Mouse (Mus musculus) myocyte (in vitro differentiated cells): ENCODE measurements around the gene Lbhd2. TPM values are rescaled to one million over a fixed set of nuclear protein-coding genes. Genes with fewer than 3 reads are reported as not detected.

Experiments
- H3K27me3 ChIP-seq: one replicate; pipeline ENCODE4 v1.6.1; 2011; ENCODE audit not compliant: control insufficient read depth, insufficient read depth, insufficient read length
- H3K36me3 ChIP-seq: one replicate; pipeline ENCODE4 v1.6.1; 2011; ENCODE audit not compliant: control insufficient read depth, insufficient read depth
- H3K4me2 ChIP-seq: one replicate; pipeline ENCODE4 v1.6.1; 2011; ENCODE audit warnings: low read depth, control low read depth
- H3K4me3 ChIP-seq: one replicate; pipeline ENCODE4 v1.5.1; 2011; ENCODE audit warnings: mild to moderate bottlenecking, control low read depth, moderate library complexity
- H3K79me2 ChIP-seq: one replicate; pipeline ENCODE4 v1.6.1; 2011; ENCODE audit not compliant: control insufficient read depth, insufficient read depth
- H3ac ChIP-seq: one replicate; pipeline ENCODE4 v1.6.1; 2011; ENCODE audit not compliant: control insufficient read depth, insufficient read length
- CEBPB ChIP-seq: IDR thresholded peaks from 2 replicates; pipeline ENCODE4 v1.6.1; 2011; ENCODE audit warnings: mild to moderate bottlenecking, moderate library complexity; ENCODE audit not compliant: poor library complexity, insufficient read depth, severe bottlenecking
- E2F4 ChIP-seq: IDR thresholded peaks from one replicate; pipeline ENCODE4 v1.6.1; 2011; ENCODE audit warnings: mild to moderate bottlenecking, control low read depth, moderate library complexity; ENCODE audit not compliant: insufficient read depth
- MAX ChIP-seq: IDR thresholded peaks from one replicate; pipeline ENCODE4 v1.6.1; 2011; ENCODE audit warnings: low read depth, mild to moderate bottlenecking, control low read depth
- MYOD1 ChIP-seq, 3 experiments: IDR thresholded peaks; one replicate each; pipeline ENCODE4 v1.6.1; 2011; ENCODE audit warnings: control low read depth in 2 of 3, low read depth in 2 of 3, mild to moderate bottlenecking in 2 of 3, moderate library complexity in 1 of 3; ENCODE audit not compliant: insufficient read length in 2 of 3, control insufficient read depth in 1 of 3
- MYOG ChIP-seq, 3 experiments: IDR thresholded peaks; one replicate each; pipeline ENCODE4 v1.6.1; 2011; ENCODE audit warnings: control low read depth in 2 of 3, low read depth in 2 of 3, mild to moderate bottlenecking in 2 of 3; ENCODE audit not compliant: insufficient read length in 2 of 3, control insufficient read depth in 1 of 3, insufficient read depth in 1 of 3
- POLR2A ChIP-seq: IDR thresholded peaks from one replicate; pipeline ENCODE4 v1.6.1; 2011; ENCODE audit warnings: low read depth, mild to moderate bottlenecking, control low read depth, moderate library complexity; ENCODE audit not compliant: insufficient read length
- POLR2AphosphoS2 ChIP-seq: IDR thresholded peaks from one replicate; pipeline ENCODE4 v1.6.1; 2011; ENCODE audit warnings: low read depth, control low read depth; ENCODE audit not compliant: insufficient read length
- REST ChIP-seq: IDR thresholded peaks from one replicate; pipeline ENCODE4 v1.6.1; 2011; ENCODE audit warnings: mild to moderate bottlenecking, control low read depth, moderate library complexity; ENCODE audit not compliant: insufficient read depth, insufficient read length
- SRF ChIP-seq: IDR thresholded peaks from one replicate; pipeline ENCODE4 v1.6.1; 2011; ENCODE audit warnings: low read depth; ENCODE audit not compliant: control insufficient read depth, insufficient read length
- TCF12 ChIP-seq: IDR thresholded peaks from one replicate; pipeline ENCODE4 v1.6.1; 2011; ENCODE audit warnings: mild to moderate bottlenecking, control low read depth; ENCODE audit not compliant: poor library complexity, insufficient read depth, severe bottlenecking
- TCF3 ChIP-seq: IDR thresholded peaks from one replicate; pipeline ENCODE4 v1.6.1; 2011; ENCODE audit warnings: low read depth, control low read depth; ENCODE audit not compliant: insufficient read length
- USF1 ChIP-seq: IDR thresholded peaks from one replicate; pipeline ENCODE4 v1.6.1; 2011; ENCODE audit warnings: low read depth, mild to moderate bottlenecking, control low read depth, moderate library complexity
- polyA plus RNA-seq: library from polyadenylated mRNA; unstranded; fragments of >200 nt; fragmentation: generic; extraction: Trizol; gene quantifications from one replicate; pipeline ENCODE4 v1.2.1, GENCODE M21; 2012; ENCODE audit warnings: missing spikeins

The Lbhd2 gene
- polyA plus RNA-seq, 1 experiment, result not detected

DNA sequence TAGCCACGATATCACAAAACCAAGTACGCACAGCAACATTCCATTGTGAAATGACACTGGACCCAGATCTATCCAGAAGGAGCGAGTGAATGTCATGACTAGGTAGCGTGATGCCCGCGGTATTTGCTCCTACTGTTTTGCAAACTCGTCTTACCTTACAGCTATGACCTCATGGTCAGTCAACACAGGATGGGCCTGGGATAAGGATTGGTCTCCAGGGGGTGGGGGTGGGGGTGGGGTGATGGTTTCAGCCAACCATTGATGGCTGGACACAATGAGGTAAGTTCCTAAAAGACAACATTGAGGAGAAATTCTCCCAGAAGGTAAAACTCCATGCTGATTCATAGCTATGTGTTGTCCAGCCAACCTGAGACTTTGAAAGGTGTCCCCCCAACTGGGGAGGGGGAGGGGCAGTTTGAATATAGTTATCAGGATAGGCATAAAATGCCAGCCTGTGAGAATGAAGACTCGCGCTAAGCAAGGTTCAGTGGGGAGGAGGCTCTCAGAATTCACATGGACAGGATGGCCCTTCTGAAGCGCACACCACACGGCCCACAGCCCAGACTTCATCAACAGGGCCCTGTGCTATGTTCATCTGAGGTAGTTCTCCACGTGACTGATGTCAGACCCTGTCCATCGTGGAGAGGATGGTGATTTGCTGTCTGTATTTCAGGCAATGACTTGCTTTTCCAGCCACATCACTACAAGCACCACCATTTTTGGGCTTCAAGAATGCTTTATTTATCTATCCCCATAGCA lies 20.5 kb upstream of the Lbhd2 start:
- Histone ChIP-seq H3K27me3 (no peaks in the 10 kb centered on the region), H3K79me2 (no peaks in the 10 kb centered on the region), H3K4me2 (no peak overlapping the region), H3ac (no peak overlapping the region), H3K36me3 (no peaks in the 10 kb centered on the region), H3K4me3 (no peak overlapping the region)
- TF ChIP-seq REST (no peak), SRF (no peak), TCF12 (no peak), TCF3 (no peak), CEBPB (no peak), POLR2A (no peak), E2F4 (no peak)

DNA sequence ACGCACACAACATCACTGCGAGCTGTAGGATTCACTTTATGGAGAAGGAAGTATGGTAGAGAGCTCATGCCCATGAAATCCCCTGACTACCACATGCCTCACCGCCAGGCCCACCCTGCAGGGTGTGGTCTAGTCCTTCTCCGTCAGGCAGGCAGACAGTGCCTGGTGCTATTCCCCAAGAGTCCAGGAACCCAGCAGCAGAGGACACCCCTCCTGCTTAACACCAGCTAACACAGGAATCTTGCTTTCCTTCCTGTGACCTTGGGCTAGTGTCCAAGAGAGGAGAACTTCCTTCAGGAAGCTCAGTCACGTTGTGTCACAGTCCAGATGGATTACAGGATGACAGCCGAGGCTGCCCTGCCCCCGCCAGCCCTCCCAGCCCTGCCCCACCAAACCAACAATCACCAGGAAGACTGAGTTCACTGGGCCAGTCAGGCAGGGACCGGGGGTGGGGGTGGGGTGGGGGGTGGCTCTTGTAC lies 19.9 kb upstream of the Lbhd2 start:
- Histone ChIP-seq H3K36me3 (no peaks in the 10 kb centered on the region), H3K4me3 (no peak overlapping the region), H3ac (no peak overlapping the region), H3K4me2 (peak overlapping the region; percentile 23), H3K27me3 (no peaks in the 10 kb centered on the region), H3K79me2 (no peaks in the 10 kb centered on the region)
- TF ChIP-seq POLR2A (no peak), USF1 (no peak), MYOD1 (IDR thresholded peaks at IDR 0.05; ENCODE audit: control insufficient read depth in 1 of 3, insufficient read length in 2 of 3, low read depth in 2 of 3) (no peak), MAX (no peak), TCF3 (no peak), CEBPB (no peak), E2F4 (no peak), REST (no peak), SRF (no peak), MYOG (IDR thresholded peaks at IDR 0.05; ENCODE audit: control insufficient read depth in 1 of 3, insufficient read depth in 1 of 3, insufficient read length in 2 of 3, low read depth in 2 of 3) (no peak), POLR2AphosphoS2 (no peak), TCF12 (no peak)

DNA sequence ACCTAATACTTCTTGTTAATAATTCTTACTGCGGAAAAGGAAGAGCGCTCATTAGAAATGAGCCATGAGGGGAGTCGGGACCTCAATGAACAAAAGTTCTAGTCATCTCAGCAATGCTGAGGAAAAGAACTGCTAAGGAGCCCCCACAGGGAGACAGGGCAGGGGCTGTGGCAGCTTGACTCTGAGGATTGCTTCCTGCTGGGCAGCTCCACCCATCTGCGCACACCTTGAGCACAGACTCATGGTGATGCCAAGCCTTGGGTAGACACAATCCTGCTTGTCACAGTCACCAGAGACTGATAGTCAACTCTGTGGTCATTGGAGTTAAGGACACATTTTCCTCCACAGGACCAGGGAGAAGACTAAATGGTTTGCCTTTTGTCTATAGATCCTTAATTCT lies 19.5 kb upstream of the Lbhd2 start:
- Histone ChIP-seq H3ac (no peak overlapping the region), H3K4me2 (no peak overlapping the region), H3K27me3 (no peaks in the 10 kb centered on the region), H3K36me3 (no peaks in the 10 kb centered on the region), H3K79me2 (no peaks in the 10 kb centered on the region), H3K4me3 (no peak overlapping the region)
- TF ChIP-seq E2F4 (no peak), REST (no peak), MYOG (IDR thresholded peaks at IDR 0.05; ENCODE audit: control insufficient read depth in 1 of 3, insufficient read depth in 1 of 3, insufficient read length in 2 of 3, low read depth in 2 of 3) (no peak), SRF (no peak), MYOD1 (IDR thresholded peaks at IDR 0.05; ENCODE audit: control insufficient read depth in 1 of 3, insufficient read length in 2 of 3, low read depth in 2 of 3) (no peak), MAX (no peak), USF1 (no peak), POLR2A (no peak), TCF12 (no peak), TCF3 (no peak), CEBPB (no peak), POLR2AphosphoS2 (no peak)

DNA sequence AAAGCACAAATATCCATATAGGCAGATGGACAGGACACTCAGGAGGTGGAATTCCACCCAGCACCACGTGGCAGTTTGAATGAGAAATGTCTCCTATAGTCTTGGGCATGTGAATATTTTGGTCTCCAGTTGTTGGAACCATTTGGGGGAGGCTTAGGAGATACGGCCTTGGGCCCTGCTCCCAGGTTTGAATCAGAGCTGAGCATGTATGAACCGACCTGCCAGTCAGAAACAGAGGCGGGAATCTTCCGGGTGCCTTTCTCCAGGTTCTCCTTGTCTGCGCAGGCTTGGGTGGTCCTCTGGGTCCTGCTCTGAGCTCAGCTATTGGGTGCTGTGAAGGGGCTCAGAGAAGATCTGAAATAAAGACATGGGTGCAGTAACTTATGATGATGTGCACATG lies 12.6 kb upstream of the Lbhd2 start:
- Histone ChIP-seq H3K36me3 (no peaks in the 10 kb centered on the region), H3ac (no peak overlapping the region), H3K4me3 (no peak overlapping the region), H3K27me3 (peaks cover 28% of the 10 kb centered on the region), H3K4me2 (no peak overlapping the region), H3K79me2 (no peaks in the 10 kb centered on the region)
- TF ChIP-seq POLR2A (no peak), MYOD1 (IDR thresholded peaks at IDR 0.05; ENCODE audit: control insufficient read depth in 1 of 3, insufficient read length in 2 of 3, low read depth in 2 of 3) (no peak), USF1 (no peak), TCF3 (no peak), CEBPB (no peak), MYOG (IDR thresholded peaks at IDR 0.05; ENCODE audit: control insufficient read depth in 1 of 3, insufficient read depth in 1 of 3, insufficient read length in 2 of 3, low read depth in 2 of 3) (no peak), REST (no peak), TCF12 (no peak), E2F4 (no peak), MAX (no peak), SRF (no peak), POLR2AphosphoS2 (no peak)
